Mouse (Mus musculus) urinary bladder, postnatal 10 days (tissue): ENCODE data around the gene Vmn2r45.
"Not testable (repeated sequence)": the region's sequence is repeated elsewhere in the genome, so short reads cannot be mapped to it uniquely, and the experiment has no call there.

Experiments used
- DNase-seq: peaks from one replicate; pipeline ENCODE4 v3.0.0; 2022; ENCODE audit warnings: low spot score

The Vmn2r45 gene

DNA sequence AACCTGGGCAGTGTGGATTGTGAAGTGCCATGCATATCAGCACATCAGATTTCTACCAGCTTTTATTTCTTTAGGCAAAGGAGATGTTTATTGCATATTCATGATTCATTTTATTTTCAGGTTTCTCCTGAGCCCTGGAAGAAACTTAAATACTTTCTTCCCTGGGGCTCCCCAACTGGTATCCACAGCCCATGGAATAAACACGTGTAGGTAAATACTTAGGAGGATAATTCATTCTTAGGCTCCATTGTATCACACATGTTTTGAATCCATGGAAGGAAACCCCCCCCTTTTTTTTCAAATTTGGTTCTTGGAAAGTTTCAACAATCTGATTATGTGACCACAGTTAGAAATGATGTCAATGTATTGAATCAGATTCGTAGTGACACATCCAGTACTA is at the start of gene Vmn2r45:
Vmn2r45 (minus strand) TSS at position 101 of the 400 bp plus-strand sequence.
- DNase-seq: not testable (repeated sequence)
